ENCODE assay signal across 8 mouse cellular contexts in genomic region chr13:62652681-62653368, GRCm38 (mm10). TPM values are rescaled to one million over a fixed set of nuclear protein-coding genes. Genes with fewer than 3 reads are reported as not detected.
DNase-seq lines count a peak whose midpoint lies in the region; ATAC-seq lines count a peak whose summit lies in the region.
"Not testable (repeated sequence)": the region's sequence is repeated elsewhere in the genome, so short reads cannot be mapped to it uniquely, and the experiment has no call there.

No protein-coding gene starts in this region.

- intact Hi-C loops in left cerebral cortex, postnatal 25 days (cut with DNase I) = loop anchor here (10.0 kb wide), 1 partner anchor 188 kb away; the partner anchor contains the start of gene Gm49359

- not testable (repeated sequence) for H3K9me3 ChIP-seq in intestine, embryonic 16.5 days (ENCODE audit: control insufficient read depth, low read length)

- WGBS in intestine, embryonic 16.5 days = under 1% methylated on average over 16 of the region's 16 CpGs

- ATAC-seq in intestine, embryonic 16.5 days = peak; percentile 100

- H3K4me2 ChIP-seq in intestine, embryonic 16.5 days (ENCODE audit: low read depth, low read length) = peak overlapping the region; percentile 51

- H3K9ac ChIP-seq in intestine, embryonic 16.5 days (ENCODE audit: low read depth, low read length) = peak overlapping the region; percentile 63

- not testable (repeated sequence) for H3K4me1 ChIP-seq in intestine, embryonic 16.5 days (ENCODE audit: control insufficient read depth, insufficient read depth, low read length)

- not testable (repeated sequence) for H3K36me3 ChIP-seq in intestine, embryonic 16.5 days (ENCODE audit: control insufficient read depth, insufficient read depth, low read length)

- H3K27me3 ChIP-seq in intestine, embryonic 16.5 days (replicated peaks; ENCODE audit: control insufficient read depth, insufficient read depth, low read length) = not testable (repeated sequence)

- H3K27ac ChIP-seq in intestine, embryonic 16.5 days (ENCODE audit: low read length) = not testable (repeated sequence)

- H3K4me3 ChIP-seq in intestine, embryonic 16.5 days (ENCODE audit: low read length) = peak overlapping the region; percentile 65

- peak; percentile 84 for DNase-seq in adrenal gland, adult 2 months
- peak; percentile 61 for DNase-seq in embryo, embryonic 11.5 days (ENCODE audit: low read depth, low spot score)
- peak; percentile 65 for DNase-seq in gonadal fat pad, adult 2 months (ENCODE audit: low read depth)
- peak; percentile 70 to 88 for DNase-seq in left cerebral cortex, postnatal 25 days (ENCODE audit: low spot score in 2 of 2)
- peak; percentile 84 for DNase-seq in mesoderm, embryonic 11.5 days (ENCODE audit: low read depth, low spot score)
- peak; percentile 64 for DNase-seq in right cerebral cortex, postnatal 25 days
- DNase-seq in yolk sac, embryonic 10.5 days (ENCODE audit: low spot score) = peak; percentile 85

RNA-seq across cellular contexts. Expression of gene 6720489N17Rik, which starts 28.8 kb away (rescaled TPM):
- 1 to 10 TPM in 1 of 2 experiments, under 1 TPM in 1; 0.92 to 1.0 TPM for total RNA-seq in adrenal gland, adult 2 months (2021)
- polyA plus RNA-seq in adrenal gland, adult 2 months (2012; rRNA removed) = 0.94 TPM in 1 of 2 replicates, not detected in the other
- polyA plus RNA-seq in gonadal fat pad, adult 2 months (2012; rRNA removed) = 0.16 and 0.62 TPM in 2 replicates
- polyA plus RNA-seq in intestine, embryonic 16.5 days (2015; fragmentation: Nextera tagmentation; extraction: Ambion mirVana) = 5.4 and 9.3 TPM in 2 replicates
- 1 to 10 TPM; 2.8 to 3.0 TPM for total RNA-seq in left cerebral cortex, postnatal 25 days (2021)
